Mouse (Mus musculus): ENCODE measurements at regions not wholly inside any gene's neighbourhood (a gene's known extent, or its start where the extent isn't known, plus 50 kb on each side); places are given as distances from the start of the nearest gene placed in this dataset.
A peak's percentile ranks its signal among the peaks of the same experiment; 100 is the strongest.

GRCm38 (mm10) chr8:126673038-126673740, 79.4 kb upstream of the Irf2bp2 start:
- no peaks in the 10 kb centered on the region for H3K27me3 ChIP-seq (ENCODE audit: control insufficient read depth, insufficient read depth, low read depth, low read length)
- H3K4me2 ChIP-seq (ENCODE audit: low read depth, low read length) = no peak overlapping the region
- no peak overlapping the region for H3K27ac ChIP-seq (ENCODE audit: low read length)
- H3K4me3 ChIP-seq (ENCODE audit: low read depth, low read length) = no peak overlapping the region
- WGBS (ENCODE audit: insufficient replicate concordance) = 49% methylated on average over 9 of the region's 9 CpGs
- no peaks in the 10 kb centered on the region for H3K4me1 ChIP-seq (ENCODE audit: control insufficient read depth, low read depth, low read length)
- no peaks in the 10 kb centered on the region for H3K9me3 ChIP-seq (replicated peaks; ENCODE audit: control insufficient read depth, low read length)
- H3K9ac ChIP-seq (ENCODE audit: low read depth, low read length) = no peak overlapping the region
- ATAC-seq (ENCODE audit: low read depth) = no peak
- H3K36me3 ChIP-seq (ENCODE audit: control insufficient read depth, insufficient read depth) = no peaks in the 10 kb centered on the region

- H3K27me3 ChIP-seq (ENCODE audit: control insufficient read depth, insufficient read depth, low read depth, low read length) = no peaks in the 10 kb centered on the region
- 76% methylated on average over 11 of the region's 11 CpGs for WGBS (ENCODE audit: insufficient replicate concordance)
- no peak overlapping the region for H3K4me2 ChIP-seq (ENCODE audit: low read depth, low read length)
- no peaks in the 10 kb centered on the region for H3K9me3 ChIP-seq (replicated peaks; ENCODE audit: control insufficient read depth, low read length)
- no peak overlapping the region for H3K4me3 ChIP-seq (ENCODE audit: low read depth, low read length)
- H3K27ac ChIP-seq (ENCODE audit: low read length) = no peak overlapping the region
- H3K36me3 ChIP-seq (ENCODE audit: control insufficient read depth, insufficient read depth) = no peaks in the 10 kb centered on the region
- H3K9ac ChIP-seq (ENCODE audit: low read depth, low read length) = no peak overlapping the region
- ATAC-seq (ENCODE audit: low read depth) = no peak
- H3K4me1 ChIP-seq (ENCODE audit: control insufficient read depth, low read depth, low read length) = peaks cover 15% of the 10 kb centered on the region
Measured at GRCm38 (mm10) chr8:126671594-126671993, 77.8 kb upstream of the Irf2bp2 start.

GRCm38 (mm10) chr8:126669919-126670318, 76.1 kb upstream of the Irf2bp2 start:
- no peak overlapping the region for H3K4me2 ChIP-seq (ENCODE audit: low read depth, low read length)
- H3K9me3 ChIP-seq (replicated peaks; ENCODE audit: control insufficient read depth, low read length) = no peaks in the 10 kb centered on the region
- no peaks in the 10 kb centered on the region for H3K27me3 ChIP-seq (ENCODE audit: control insufficient read depth, insufficient read depth, low read depth, low read length)
- no peak overlapping the region for H3K9ac ChIP-seq (ENCODE audit: low read depth, low read length)
- H3K4me1 ChIP-seq (ENCODE audit: control insufficient read depth, low read depth, low read length) = peaks cover 26% of the 10 kb centered on the region
- 75% methylated on average over 9 of the region's 9 CpGs for whole genome bisulfite sequencing (ENCODE audit: insufficient replicate concordance)
- no peak overlapping the region for H3K4me3 ChIP-seq (ENCODE audit: low read depth, low read length)
- H3K27ac ChIP-seq (ENCODE audit: low read length) = no peak overlapping the region
- H3K36me3 ChIP-seq (ENCODE audit: control insufficient read depth, insufficient read depth) = no peaks in the 10 kb centered on the region
- no peak for ATAC-seq (ENCODE audit: low read depth)

GRCm38 (mm10) chr8:126669154-126669553, 75.4 kb upstream of the Irf2bp2 start:
- Histone ChIP-seq H3K36me3 (ENCODE audit: control insufficient read depth, insufficient read depth) (no peaks in the 10 kb centered on the region), H3K9me3 (replicated peaks; ENCODE audit: control insufficient read depth, low read length) (no peaks in the 10 kb centered on the region), H3K27ac (ENCODE audit: low read length) (no peak overlapping the region), H3K4me1 (ENCODE audit: control insufficient read depth, low read depth, low read length) (peaks cover 26% of the 10 kb centered on the region), H3K4me3 (ENCODE audit: low read depth, low read length) (no peak overlapping the region), H3K27me3 (ENCODE audit: control insufficient read depth, insufficient read depth, low read depth, low read length) (no peaks in the 10 kb centered on the region), H3K4me2 (ENCODE audit: low read depth, low read length) (no peak overlapping the region), H3K9ac (ENCODE audit: low read depth, low read length) (no peak overlapping the region)
- ATAC-seq (ENCODE audit: low read depth) = no peak
- 62% methylated on average over 6 of the region's 6 CpGs for WGBS (ENCODE audit: insufficient replicate concordance)

- Histone ChIP-seq H3K27ac (ENCODE audit: low read length) (no peak overlapping the region), H3K27me3 (ENCODE audit: control insufficient read depth, insufficient read depth, low read depth, low read length) (no peaks in the 10 kb centered on the region), H3K36me3 (ENCODE audit: control insufficient read depth, insufficient read depth) (no peaks in the 10 kb centered on the region), H3K4me2 (ENCODE audit: low read depth, low read length) (no peak overlapping the region), H3K4me1 (ENCODE audit: control insufficient read depth, low read depth, low read length) (peaks cover 28% of the 10 kb centered on the region), H3K4me3 (ENCODE audit: low read depth, low read length) (no peak overlapping the region), H3K9me3 (replicated peaks; ENCODE audit: control insufficient read depth, low read length) (no peaks in the 10 kb centered on the region), H3K9ac (ENCODE audit: low read depth, low read length) (no peak overlapping the region)
- ATAC-seq (ENCODE audit: low read depth) = no peak
- WGBS (ENCODE audit: insufficient replicate concordance) = 62% methylated on average over 5 of the region's 5 CpGs
Measured at GRCm38 (mm10) chr8:126668657-126669025, 74.9 kb upstream of the Irf2bp2 start.

GRCm38 (mm10) chr8:126667721-126668656, 74.2 kb upstream of the Irf2bp2 start:
- Histone ChIP-seq H3K27me3 (ENCODE audit: control insufficient read depth, insufficient read depth, low read depth, low read length) (no peaks in the 10 kb centered on the region), H3K27ac (ENCODE audit: low read length) (no peak overlapping the region; the same call in 1 of the 2 replicates), H3K9ac (ENCODE audit: low read depth, low read length) (no peak overlapping the region), H3K4me1 (ENCODE audit: control insufficient read depth, low read depth, low read length) (peaks cover 33% of the 10 kb centered on the region), H3K4me3 (ENCODE audit: low read depth, low read length) (no peak overlapping the region), H3K9me3 (replicated peaks; ENCODE audit: control insufficient read depth, low read length) (no peaks in the 10 kb centered on the region), H3K4me2 (ENCODE audit: low read depth, low read length) (no peak overlapping the region), H3K36me3 (ENCODE audit: control insufficient read depth, insufficient read depth) (no peaks in the 10 kb centered on the region)
- no peak for ATAC-seq (ENCODE audit: low read depth)
- WGBS (ENCODE audit: insufficient replicate concordance) = 69% methylated on average over 16 of the region's 16 CpGs

- no peaks in the 10 kb centered on the region for H3K9me3 ChIP-seq (replicated peaks; ENCODE audit: control insufficient read depth, low read length)
- peak; percentile 4 for ATAC-seq (ENCODE audit: low read depth)
- H3K9ac ChIP-seq (ENCODE audit: low read depth, low read length) = no peak overlapping the region; the same call in 1 of the 2 replicates
- WGBS (ENCODE audit: insufficient replicate concordance) = 66% methylated on average over 12 of the region's 12 CpGs
- peak overlapping the region; percentile 59 for H3K4me2 ChIP-seq (ENCODE audit: low read depth, low read length)
- H3K27ac ChIP-seq (ENCODE audit: low read length) = peak overlapping the region; percentile 89
- no peak overlapping the region for H3K4me3 ChIP-seq (ENCODE audit: low read depth, low read length)
- H3K4me1 ChIP-seq (ENCODE audit: control insufficient read depth, low read depth, low read length) = peaks cover 40% of the 10 kb centered on the region
- H3K27me3 ChIP-seq (ENCODE audit: control insufficient read depth, insufficient read depth, low read depth, low read length) = no peaks in the 10 kb centered on the region
- no peaks in the 10 kb centered on the region for H3K36me3 ChIP-seq (ENCODE audit: control insufficient read depth, insufficient read depth)
Measured at GRCm38 (mm10) chr8:126667086-126667720, 73.4 kb upstream of the Irf2bp2 start.

- H3K27ac ChIP-seq (ENCODE audit: low read length) = peak overlapping the region; percentile 89
- H3K9ac ChIP-seq (ENCODE audit: low read depth, low read length) = peak overlapping the region; percentile 37
- peaks cover 46% of the 10 kb centered on the region for H3K4me1 ChIP-seq (ENCODE audit: control insufficient read depth, low read depth, low read length)
- WGBS (ENCODE audit: insufficient replicate concordance) = 1% methylated on average over 15 of the region's 15 CpGs
- H3K27me3 ChIP-seq (ENCODE audit: control insufficient read depth, insufficient read depth, low read depth, low read length) = no peaks in the 10 kb centered on the region
- H3K4me3 ChIP-seq (ENCODE audit: low read depth, low read length) = peak overlapping the region; percentile 36
- H3K36me3 ChIP-seq (ENCODE audit: control insufficient read depth, insufficient read depth) = no peaks in the 10 kb centered on the region
- ATAC-seq (ENCODE audit: low read depth) = peak; percentile 68
- peak overlapping the region; percentile 59 for H3K4me2 ChIP-seq (ENCODE audit: low read depth, low read length)
- no peaks in the 10 kb centered on the region for H3K9me3 ChIP-seq (replicated peaks; ENCODE audit: control insufficient read depth, low read length)
Measured at GRCm38 (mm10) chr8:126666327-126667085, 72.7 kb upstream of the Irf2bp2 start.
